Mouse (Mus musculus) left cerebral cortex, adult 2 months (tissue): ENCODE results near the gene Sgf29. TPM values are rescaled to one million over a fixed set of nuclear protein-coding genes. Genes with fewer than 3 reads are reported as not detected.

Experiments used
- DNase-seq, 2 experiments: peaks; one replicate each; pipeline ENCODE4 v3.0.0; 2021 to 2022; ENCODE audit warnings: low spot score in 2 of 2, mixed read lengths in 1 of 2; ENCODE audit errors: extremely low spot score in 1 of 2
- H3K27ac ChIP-seq: fragments of 200-600 bp; 2 replicates; pipeline ENCODE4 v1.8.1; 2022
- H3K4me3 ChIP-seq: fragments of 200-600 bp; 2 replicates; pipeline ENCODE4 v1.8.1; 2022
- CTCF ChIP-seq: fragments of 200-600 bp; IDR thresholded peaks from 2 replicates; pipeline ENCODE4 v1.8.1; 2022; ENCODE audit warnings: antibody characterized with exemption, mild to moderate bottlenecking, moderate library complexity
- intact Hi-C: fragments of 180-260 bp; cut with DNase I; formaldehyde crosslinking; loops from one replicate; pipeline ENCODE4 v1.15.1; 2025
- total RNA-seq, 2 experiments: library from RNA; stranded (reverse); gene quantifications; 2 replicates each; pipeline ENCODE4 v1.2.3; 2021

Gene Sgf29
- total RNA-seq, 2 experiments from 2014 or later, result 30.2 to 33.5 TPM

DNA sequence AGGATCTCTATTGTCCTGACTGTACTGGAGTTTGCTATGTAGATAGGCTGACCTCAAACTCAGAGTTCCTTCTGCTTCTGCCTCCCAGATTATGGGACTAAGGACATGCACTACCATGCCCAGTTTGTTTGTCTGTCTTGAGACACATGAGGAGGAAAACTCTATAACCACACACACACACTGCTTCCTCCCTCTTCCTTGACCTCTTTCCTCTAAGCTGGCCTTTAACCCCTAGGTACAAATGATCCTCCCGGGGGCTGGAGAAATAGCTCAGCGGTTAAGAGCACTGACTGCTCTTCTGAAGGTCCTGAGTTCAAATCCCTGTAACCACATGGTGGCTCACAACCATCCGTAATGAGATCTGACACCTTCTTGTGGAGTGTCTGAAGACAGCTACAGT is 4.8 kb upstream of the Sgf29 start:
- no peak overlapping the region for H3K27ac ChIP-seq
- intact Hi-C loops, result loop anchor here (10.0 kb wide), 1 partner anchor 470 kb away; no protein-coding TSS in a partner anchor
- no peak for DNase-seq
- no peak overlapping the region for H3K4me3 ChIP-seq
- no peak for TF ChIP-seq CTCF

DNA sequence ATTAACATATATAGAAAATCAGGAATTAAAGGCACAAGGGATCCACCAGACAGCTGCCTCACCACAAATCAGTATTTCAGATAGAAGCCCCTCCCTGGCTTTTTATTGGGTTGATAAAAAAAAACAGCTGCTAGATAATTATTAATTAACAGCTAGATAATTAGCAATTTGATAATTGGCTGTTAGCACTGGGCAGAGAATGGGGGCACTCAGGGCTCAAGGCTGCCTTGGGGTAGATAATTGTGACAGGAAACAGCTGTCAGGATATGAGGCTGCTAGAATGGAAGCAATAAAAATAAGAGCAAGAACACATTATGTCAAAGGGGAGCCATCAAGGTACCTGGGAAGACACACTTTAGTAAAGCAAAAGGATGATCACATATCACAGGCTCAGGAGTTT is 4.2 kb upstream of the Sgf29 start:
- intact Hi-C loops, result loop anchor here (10.0 kb wide), 1 partner anchor 470 kb away; no protein-coding TSS in a partner anchor
- TF ChIP-seq CTCF, result no peak
- DNase-seq, result no peak
- no peak overlapping the region for H3K27ac ChIP-seq
- H3K4me3 ChIP-seq, result no peak overlapping the region

GRCm38 (mm10) chr7:126645708-126646107 is 3.4 kb upstream of the Sgf29 start:
- intact Hi-C loops, result loop anchor here (10.0 kb wide), 1 partner anchor 469 kb away; no protein-coding TSS in a partner anchor
- no peak overlapping the region for H3K4me3 ChIP-seq
- no peak overlapping the region for H3K27ac ChIP-seq
- no peak for TF ChIP-seq CTCF
- DNase-seq, result no peak

- H3K27ac ChIP-seq, result peak overlapping the region; percentile 95
- no peak for DNase-seq
- intact Hi-C loops, result loop anchor here (2.0 to 10.0 kb wide), 2 partner anchors 46 to 466 kb away; partner anchors contain the start of genes Bola2 and Slx1b
- TF ChIP-seq CTCF, result peak; percentile 31
- peak overlapping the region; percentile 58 for H3K4me3 ChIP-seq
These were observed 623 bp upstream of the Sgf29 start for GRCm38 (mm10) chr7:126648486-126648885.

GRCm38 (mm10) chr7:126650852-126651251 is 1.7 kb downstream of the Sgf29 start:
- no peak overlapping the region for H3K4me3 ChIP-seq
- DNase-seq, result no peak
- intact Hi-C loops, result loop anchor here (5.0 kb wide), 1 partner anchor 126 kb away; the partner anchor contains the start of gene Ypel3
- TF ChIP-seq CTCF, result no peak
- H3K27ac ChIP-seq, result no peak overlapping the region

DNA sequence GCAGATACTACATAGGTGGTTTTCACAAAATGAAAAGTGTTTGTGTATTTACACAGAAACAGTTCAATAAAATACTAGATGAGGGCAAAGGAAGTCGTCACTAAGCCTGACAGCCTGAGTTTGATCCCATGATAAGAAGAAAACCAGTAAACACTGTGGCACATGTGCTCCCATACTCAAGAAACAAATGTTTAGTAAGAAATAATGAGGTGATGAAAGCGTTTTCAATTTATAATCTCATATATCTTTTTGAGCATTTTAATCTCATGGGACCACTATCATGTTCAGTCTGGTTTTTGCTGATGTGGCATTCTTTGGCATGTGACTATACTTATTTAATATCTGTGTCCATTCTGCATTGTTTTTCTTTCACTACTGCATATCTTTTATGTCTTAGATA is 4.9 kb downstream of the Sgf29 start:
- no peak for DNase-seq
- intact Hi-C loops, result loop anchor here (5.0 kb wide), 1 partner anchor 123 kb away; the partner anchor contains the start of gene Ypel3
- no peak for TF ChIP-seq CTCF
- Histone ChIP-seq H3K27ac (no peak overlapping the region), H3K4me3 (no peak overlapping the region)

DNA sequence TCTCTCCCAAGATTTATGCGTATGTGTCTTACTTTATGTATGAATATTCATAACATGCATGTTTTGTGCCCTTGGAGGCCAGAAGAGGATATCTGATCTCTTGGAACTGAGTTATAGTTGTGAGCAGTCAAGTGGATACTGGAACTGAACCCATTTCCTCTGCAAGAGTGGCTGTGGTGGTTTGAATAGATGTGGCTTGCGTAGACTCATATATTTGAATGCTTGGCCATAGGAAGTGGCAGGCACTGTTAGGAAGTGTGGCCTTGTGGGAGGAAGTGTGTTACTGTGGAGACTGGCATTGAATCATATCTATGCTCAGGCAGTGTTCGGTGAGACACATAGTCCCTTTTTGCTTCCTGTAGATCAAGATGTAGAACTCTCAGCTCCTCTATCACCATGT is 6.6 kb downstream of the Sgf29 start:
- Histone ChIP-seq H3K4me3 (no peak overlapping the region), H3K27ac (no peak overlapping the region)
- intact Hi-C loops, result no loop called here
- no peak for DNase-seq
- TF ChIP-seq CTCF, result no peak

GRCm38 (mm10) chr7:126657522-126657921 is 8.4 kb downstream of the Sgf29 start:
- no peak for DNase-seq
- intact Hi-C loops, result no loop called here
- Histone ChIP-seq H3K4me3 (no peak overlapping the region), H3K27ac (no peak overlapping the region)
- no peak for TF ChIP-seq CTCF

DNA sequence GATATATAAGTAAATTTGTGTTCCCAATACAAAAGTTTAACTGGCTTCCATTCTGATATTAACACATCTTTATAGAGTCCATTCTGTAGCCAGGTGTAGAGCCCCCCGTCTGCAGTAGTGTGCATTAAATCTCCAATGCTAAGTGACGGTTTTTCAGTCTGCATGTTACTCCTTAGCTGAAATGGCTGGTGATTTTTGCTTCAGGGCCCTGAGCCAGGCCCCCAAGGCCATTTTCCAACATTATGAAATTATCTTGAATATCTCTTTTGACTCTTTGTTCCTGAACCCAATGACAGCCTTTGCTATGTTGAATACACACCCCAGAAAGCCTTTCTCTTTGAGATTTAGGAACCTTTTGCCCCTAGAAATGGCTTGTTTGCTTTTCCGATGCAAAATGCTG is 10.7 kb downstream of the Sgf29 start:
- DNase-seq, result no peak
- TF ChIP-seq CTCF, result no peak
- intact Hi-C loops, result no loop called here
- Histone ChIP-seq H3K27ac (no peak overlapping the region), H3K4me3 (no peak overlapping the region)

DNA sequence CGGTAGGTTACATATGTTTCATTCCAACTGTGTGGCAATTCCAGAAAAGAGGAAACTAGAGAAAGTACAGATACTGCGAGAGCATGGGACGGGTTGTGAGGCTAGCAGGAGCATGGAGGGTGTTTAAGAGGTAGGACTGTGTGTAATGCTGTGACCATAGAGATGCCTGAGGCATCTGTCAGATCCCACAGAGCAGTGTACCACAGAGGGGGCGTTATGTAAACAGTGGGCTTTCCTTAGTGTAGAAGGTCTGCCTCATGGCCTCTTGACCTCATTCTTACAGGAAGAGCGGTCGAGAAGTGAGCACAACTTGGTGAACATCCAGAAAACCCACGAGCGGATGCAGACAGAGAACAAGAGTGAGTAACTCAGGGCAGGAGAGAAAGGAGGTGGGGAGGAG is 14.5 kb downstream of the Sgf29 start:
- intact Hi-C loops, result no loop called here
- H3K4me3 ChIP-seq, result no peak overlapping the region
- DNase-seq, result no peak
- no peak for TF ChIP-seq CTCF
- H3K27ac ChIP-seq, result no peak overlapping the region

- intact Hi-C loops, result no loop called here
- TF ChIP-seq CTCF, result peak; percentile 42
- no peak for DNase-seq
- no peak overlapping the region for H3K27ac ChIP-seq
- no peak overlapping the region for H3K4me3 ChIP-seq
These were observed 16.2 kb downstream of the Sgf29 start for GRCm38 (mm10) chr7:126665269-126665668.

DNA sequence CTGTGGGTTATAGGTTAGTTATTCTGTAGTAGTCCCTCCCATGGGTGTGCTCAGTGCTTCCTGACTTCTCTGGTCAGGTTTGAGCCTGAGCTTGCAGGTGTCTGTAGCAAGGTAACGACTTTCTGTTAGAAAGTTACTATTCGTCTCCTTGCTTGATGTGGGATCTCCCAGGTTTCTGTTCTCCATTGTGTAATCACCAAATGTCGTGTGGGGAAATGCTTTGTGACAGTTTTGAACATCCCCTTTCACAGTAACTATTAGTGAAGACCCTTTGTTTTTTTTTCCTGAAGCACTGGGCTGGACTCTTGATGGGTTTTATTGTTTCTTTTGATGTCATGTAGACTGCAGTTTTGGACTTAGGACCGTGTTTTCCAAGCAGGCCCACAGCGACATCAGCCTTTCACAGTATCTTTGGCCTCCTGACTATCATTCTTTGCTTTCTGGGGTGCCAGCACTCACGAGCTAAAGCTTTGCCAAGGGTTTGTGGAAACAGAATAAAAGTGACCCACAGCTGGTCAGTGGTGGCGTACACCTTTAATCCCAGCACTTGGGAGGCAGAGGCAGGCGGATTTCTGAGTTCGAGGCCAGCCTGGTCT is 18.5 kb downstream of the Sgf29 start:
- intact Hi-C loops, result no loop called here
- no peak for DNase-seq
- no peak for TF ChIP-seq CTCF

DNA sequence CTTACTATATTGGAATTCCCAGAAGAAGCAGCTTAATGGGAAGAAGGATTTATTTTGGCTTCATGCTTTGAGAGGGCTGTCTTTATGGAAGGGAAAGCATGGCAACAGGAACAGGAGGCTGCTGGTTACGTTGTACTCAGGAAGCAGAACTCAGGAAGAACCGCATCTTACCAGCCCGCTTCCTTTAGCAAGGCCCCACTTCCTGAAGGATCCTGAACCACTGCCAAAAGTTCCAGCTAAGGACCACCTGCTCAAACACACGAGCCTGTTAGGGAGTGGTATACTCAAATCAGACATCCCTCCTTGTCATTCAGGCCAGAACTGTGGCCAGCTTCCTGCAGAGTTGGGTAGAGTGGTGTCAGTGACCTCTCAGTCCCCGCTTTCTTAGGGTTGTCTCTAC is 19.3 kb downstream of the Sgf29 start:
- intact Hi-C loops, result no loop called here
- DNase-seq, result no peak
- Histone ChIP-seq H3K4me3 (no peak overlapping the region), H3K27ac (no peak overlapping the region)
- TF ChIP-seq CTCF, result no peak

More for the DNA sequence above, 18.5 kb downstream of the Sgf29 start:
- Histone ChIP-seq H3K4me3 (no peak overlapping the region), H3K27ac (no peak overlapping the region)
